Mouse (Mus musculus) hindbrain, embryonic 14.5 days (tissue): ENCODE measurements around the gene Ggct. TPM values are rescaled to one million over a fixed set of nuclear protein-coding genes. Genes with fewer than 3 reads are reported as not detected.
"Not testable (repeated sequence)": the region's sequence is repeated elsewhere in the genome, so short reads cannot be mapped to it uniquely, and the experiment has no call there.

Source experiments
- ATAC-seq: fragments of 200-750 bp; cut with Nextera tagmentation; 2 replicates; pipeline ENCODE4 v1.8.0; 2017; ENCODE audit warnings: moderate number of reproducible peaks, mild to moderate bottlenecking, moderate TSS enrichment, moderate library complexity; ENCODE audit not compliant: low FRiP score
- DNase-seq: peaks from one replicate; pipeline ENCODE4 v3.0.0-alpha.2; 2015; ENCODE audit warnings: low spot score
- H3K27ac ChIP-seq: fragments of 300-500 bp; sonication (generic); 2 replicates; pipeline ENCODE4 v1.5.1; 2014; ENCODE audit warnings: mild to moderate bottlenecking, moderate library complexity
- H3K27me3 ChIP-seq: fragments of 300-500 bp; sonication (generic); 2 replicates; pipeline ENCODE4 v1.6.1; 2014; ENCODE audit warnings: mild to moderate bottlenecking, low read length, mixed read lengths; ENCODE audit not compliant: control insufficient read depth, insufficient read depth
- H3K36me3 ChIP-seq: fragments of 300-500 bp; sonication (generic); replicated peaks from 2 replicates; pipeline ENCODE4 v1.6.1; 2014; ENCODE audit not compliant: control insufficient read depth, insufficient read depth
- H3K4me1 ChIP-seq: fragments of 300-500 bp; sonication (generic); replicated peaks from 2 replicates; pipeline ENCODE4 v1.6.1; 2014; ENCODE audit warnings: antibody characterized with exemption, low read length, mixed read lengths; ENCODE audit not compliant: control insufficient read depth, insufficient read depth
- H3K4me2 ChIP-seq: fragments of 300-500 bp; sonication (generic); replicated peaks from 2 replicates; pipeline ENCODE4 v1.6.1; 2014; ENCODE audit warnings: mild to moderate bottlenecking, moderate library complexity
- H3K4me3 ChIP-seq: fragments of 300-500 bp; sonication (generic); replicated peaks from 2 replicates; pipeline ENCODE4 v1.5.1; 2014; ENCODE audit warnings: mild to moderate bottlenecking, low read length
- H3K9ac ChIP-seq: fragments of 300-500 bp; sonication (generic); 2 replicates; pipeline ENCODE4 v1.6.1; 2014
- H3K9me3 ChIP-seq: fragments of 300-500 bp; sonication (generic); 2 replicates; pipeline ENCODE4 v1.6.1; 2016; ENCODE audit warnings: low read length; ENCODE audit not compliant: control insufficient read depth
- WGBS: fragments of 180-500 bp; shearing (Covaris S2); extraction: QIAGEN DNeasy Blood & Tissue Kit; methylation state at CpG from one replicate; pipeline ENCODE4 v1.1.7; 2014; 5-methylcytosine and 5-hydroxymethylcytosine counted together
- polyA plus RNA-seq: library from polyadenylated mRNA; unstranded; fragments of >200 nt; fragmentation: Nextera tagmentation; extraction: Ambion mirVana; gene quantifications from 2 replicates; pipeline ENCODE4 v1.2.1, GENCODE M21; 2014

The Ggct gene
- polyA plus RNA-seq, 1 experiment from 2014 or later = 15.2 TPM

DNA sequence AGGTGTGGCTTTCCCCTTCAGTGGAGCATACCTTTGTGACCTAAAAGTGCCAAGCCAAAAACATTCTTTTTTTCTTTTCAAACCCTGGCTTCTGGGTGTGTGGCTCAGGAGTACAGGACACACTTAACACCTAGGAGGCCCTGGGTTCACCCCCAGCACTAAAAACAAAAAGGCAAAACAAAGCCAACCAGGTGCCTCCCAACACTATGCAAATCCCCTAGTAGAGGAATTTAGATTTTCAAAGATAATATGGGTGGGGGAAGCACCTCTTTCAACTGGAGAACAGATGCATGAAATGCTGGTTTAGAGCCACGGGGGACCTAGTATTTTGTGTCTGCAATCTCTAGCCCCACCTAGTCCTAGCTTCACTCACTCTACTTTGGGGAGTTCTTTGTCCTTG lies 28.0 kb downstream of the Ggct start:
- no peaks in the 10 kb centered on the region for H3K36me3 ChIP-seq
- no peak for ATAC-seq
- no peaks in the 10 kb centered on the region for H3K9me3 ChIP-seq
- no peak overlapping the region for H3K9ac ChIP-seq
- DNase-seq = no peak
- H3K27me3 ChIP-seq = no peaks in the 10 kb centered on the region
- H3K4me2 ChIP-seq = no peak overlapping the region
- H3K4me1 ChIP-seq = no peaks in the 10 kb centered on the region
- no peak overlapping the region for H3K27ac ChIP-seq
- no peak overlapping the region for H3K4me3 ChIP-seq
- 61% methylated on average over 1 of the region's 1 CpGs for WGBS

DNA sequence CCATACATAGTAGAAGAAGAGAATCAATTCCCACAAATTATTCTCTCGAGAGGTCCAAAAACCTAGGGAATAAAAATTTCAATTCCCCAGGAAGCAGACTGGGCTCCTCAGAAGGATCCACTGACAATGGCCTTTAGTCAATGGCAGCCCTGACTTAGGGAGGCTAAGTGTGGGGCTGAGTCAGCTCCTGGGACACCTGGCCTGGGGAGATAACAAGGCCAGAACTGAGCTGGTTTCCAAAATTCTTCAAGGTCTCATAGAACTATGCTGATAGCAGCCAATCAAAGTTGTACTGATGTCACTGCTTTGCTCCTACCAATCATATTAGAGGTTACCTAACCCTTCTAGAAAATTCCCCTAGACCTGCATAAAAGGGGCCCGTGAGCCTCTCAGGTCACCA lies 29.2 kb downstream of the Ggct start:
- Histone ChIP-seq H3K4me2 (no peak overlapping the region), H3K36me3 (no peaks in the 10 kb centered on the region), H3K4me3 (no peak overlapping the region), H3K4me1 (no peaks in the 10 kb centered on the region), H3K27me3 (no peaks in the 10 kb centered on the region), H3K9ac (no peak overlapping the region), H3K9me3 (no peaks in the 10 kb centered on the region), H3K27ac (no peak overlapping the region)
- WGBS = 86% methylated on average over 2 of the region's 2 CpGs
- no peak for DNase-seq
- ATAC-seq = no peak

DNA sequence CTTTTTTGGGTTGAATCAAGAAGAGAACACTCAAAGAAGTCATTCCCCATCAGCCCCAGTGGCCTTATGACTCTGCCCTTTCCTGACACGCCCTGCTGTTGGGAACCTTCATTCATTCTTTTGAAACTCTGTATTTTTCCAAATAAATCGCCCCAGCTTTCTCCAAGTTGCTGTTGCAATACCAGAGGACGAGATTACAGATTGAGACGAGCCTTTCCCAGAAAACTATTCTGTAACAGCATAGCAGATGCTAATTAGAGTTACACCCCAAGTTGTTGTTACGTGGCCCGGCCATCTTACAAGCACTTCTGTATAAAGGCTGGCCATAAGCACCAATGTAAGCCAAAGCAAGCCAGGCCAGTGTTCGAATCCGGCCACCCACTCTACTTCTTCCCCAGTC lies 35.1 kb downstream of the Ggct start:
- Histone ChIP-seq H3K27ac (no peak overlapping the region), H3K27me3 (no peaks in the 10 kb centered on the region), H3K36me3 (no peaks in the 10 kb centered on the region), H3K4me1 (no peaks in the 10 kb centered on the region), H3K9me3 (no peaks in the 10 kb centered on the region), H3K9ac (no peak overlapping the region), H3K4me3 (no peak overlapping the region), H3K4me2 (no peak overlapping the region)
- WGBS = 91% methylated on average over 8 of the region's 8 CpGs
- DNase-seq (no peak), ATAC-seq (no peak)

- H3K36me3 ChIP-seq = no peaks in the 10 kb centered on the region
- no peak for DNase-seq
- no peak for ATAC-seq
- H3K4me2 ChIP-seq = no peak overlapping the region
- 89% methylated on average over 1 of the region's 1 CpGs for WGBS
- no peaks in the 10 kb centered on the region for H3K27me3 ChIP-seq
- no peak overlapping the region for H3K27ac ChIP-seq
- no peaks in the 10 kb centered on the region for H3K9me3 ChIP-seq
- H3K4me1 ChIP-seq = no peaks in the 10 kb centered on the region
- H3K9ac ChIP-seq = no peak overlapping the region
- H3K4me3 ChIP-seq = no peak overlapping the region
Measured at GRCm38 (mm10) chr6:54956425-54956824, 36.3 kb downstream of the Ggct start.

- no peak overlapping the region for H3K27ac ChIP-seq
- no peak overlapping the region for H3K9ac ChIP-seq
- ATAC-seq (no peak), DNase-seq (no peak)
- H3K36me3 ChIP-seq = no peaks in the 10 kb centered on the region
- H3K9me3 ChIP-seq = no peaks in the 10 kb centered on the region
- no peaks in the 10 kb centered on the region for H3K27me3 ChIP-seq
- no peak overlapping the region for H3K4me3 ChIP-seq
- no peaks in the 10 kb centered on the region for H3K4me1 ChIP-seq
- H3K4me2 ChIP-seq = no peak overlapping the region
Measured at GRCm38 (mm10) chr6:54955949-54956348, 36.8 kb downstream of the Ggct start.

GRCm38 (mm10) chr6:54954659-54955414 lies 37.9 kb downstream of the Ggct start:
- H3K36me3 ChIP-seq = no peaks in the 10 kb centered on the region
- WGBS = 89% methylated on average over 10 of the region's 10 CpGs

DNA sequence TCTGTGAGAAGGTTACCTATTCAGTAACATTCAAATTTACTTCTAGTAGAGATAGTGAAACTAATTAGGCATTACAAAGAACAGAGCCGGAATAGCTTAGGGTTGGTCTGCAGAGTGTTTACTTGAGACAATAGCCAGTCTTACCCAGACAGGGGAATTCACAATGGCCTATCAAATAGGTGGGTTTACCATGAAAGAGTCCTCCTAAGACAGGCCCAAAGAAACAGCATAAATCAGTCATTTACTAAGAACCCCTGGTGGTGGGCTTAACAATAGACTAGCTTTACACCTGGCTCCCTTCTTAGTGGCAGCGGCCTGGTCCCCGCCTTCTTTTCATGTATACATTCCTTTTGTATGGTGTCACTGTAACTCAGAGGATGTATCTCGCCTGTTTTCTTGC lies 39.4 kb downstream of the Ggct start:
- ATAC-seq, H3K4me3 ChIP-seq: not testable (repeated sequence)
- WGBS = 85% methylated on average over 4 of the region's 4 CpGs

More at GRCm38 (mm10) chr6:54954659-54955414, 37.9 kb downstream of the Ggct start:
- Histone ChIP-seq H3K27ac (no peak overlapping the region), H3K4me3 (no peak overlapping the region), H3K9ac (no peak overlapping the region), H3K4me1 (no peaks in the 10 kb centered on the region), H3K9me3 (no peaks in the 10 kb centered on the region), H3K4me2 (no peak overlapping the region), H3K27me3 (no peaks in the 10 kb centered on the region)
- DNase-seq = no peak
- no peak for ATAC-seq

GRCm38 (mm10) chr6:54952542-54952941 lies 40.2 kb downstream of the Ggct start:
- ATAC-seq = no peak
- H3K36me3 ChIP-seq = no peaks in the 10 kb centered on the region
- 97% methylated on average over 3 of the region's 3 CpGs for WGBS
- DNase-seq = no peak
- no peak overlapping the region for H3K27ac ChIP-seq
- H3K9ac ChIP-seq = no peak overlapping the region
- H3K4me2 ChIP-seq = no peak overlapping the region
- no peaks in the 10 kb centered on the region for H3K27me3 ChIP-seq
- H3K4me3 ChIP-seq = no peak overlapping the region
- no peaks in the 10 kb centered on the region for H3K4me1 ChIP-seq
- no peaks in the 10 kb centered on the region for H3K9me3 ChIP-seq

More for the DNA sequence above, 39.4 kb downstream of the Ggct start:
- H3K9me3 ChIP-seq, H3K4me1 ChIP-seq, H3K4me2 ChIP-seq, DNase-seq, H3K27me3 ChIP-seq, H3K36me3 ChIP-seq, H3K27ac ChIP-seq, H3K9ac ChIP-seq: not testable (repeated sequence)

GRCm38 (mm10) chr6:54948682-54949081 lies 44.1 kb downstream of the Ggct start:
- DNase-seq (no peak), ATAC-seq (no peak)
- no peaks in the 10 kb centered on the region for H3K36me3 ChIP-seq
- no peak overlapping the region for H3K4me2 ChIP-seq
- H3K27ac ChIP-seq = no peak overlapping the region
- no peak overlapping the region for H3K9ac ChIP-seq
- WGBS = 86% methylated on average over 5 of the region's 5 CpGs
- H3K4me3 ChIP-seq = no peak overlapping the region
- H3K4me1 ChIP-seq = no peaks in the 10 kb centered on the region
- peaks cover 9% of the 10 kb centered on the region for H3K27me3 ChIP-seq
- no peaks in the 10 kb centered on the region for H3K9me3 ChIP-seq
